Mouse (Mus musculus) C2C12 (cell line): Measurements from ENCODE around the gene Tomm20. TPM values are rescaled to one million over a fixed set of nuclear protein-coding genes. Genes with fewer than 3 reads are reported as not detected.

Experiments used
- H3K27me3 ChIP-seq: one replicate; pipeline ENCODE4 v1.6.1; 2011; ENCODE audit not compliant: control insufficient read depth, insufficient read depth, insufficient read length
- H3K36me3 ChIP-seq: one replicate; pipeline ENCODE4 v1.6.1; 2011; ENCODE audit not compliant: control insufficient read depth, insufficient read depth
- H3K4me3 ChIP-seq: one replicate; pipeline ENCODE4 v1.5.1; 2011; ENCODE audit warnings: mild to moderate bottlenecking, control low read depth; ENCODE audit not compliant: poor library complexity, insufficient read depth, severe bottlenecking
- H3K79me2 ChIP-seq: one replicate; pipeline ENCODE4 v1.6.1; 2011; ENCODE audit not compliant: control insufficient read depth, insufficient read depth
- H3K79me3 ChIP-seq: one replicate; pipeline ENCODE4 v1.6.1; 2011; ENCODE audit warnings: low read depth, control low read depth
- H3ac ChIP-seq: one replicate; pipeline ENCODE3; 2011; ENCODE audit warnings: low read depth; ENCODE audit not compliant: control insufficient read depth, insufficient read length
- CEBPB ChIP-seq: IDR thresholded peaks from one replicate; pipeline ENCODE4 v1.6.1; 2011; ENCODE audit warnings: low read depth, mild to moderate bottlenecking, control low read depth, moderate library complexity
- CTCF ChIP-seq: IDR thresholded peaks from one replicate; pipeline ENCODE4 v1.5.1; 2011; ENCODE audit not compliant: control insufficient read depth, insufficient read depth, insufficient read length
- FOSL1 ChIP-seq: IDR thresholded peaks from one replicate; pipeline ENCODE4 v1.8.0; 2011; ENCODE audit warnings: mild to moderate bottlenecking, low read length; ENCODE audit not compliant: poor library complexity, insufficient read depth, severe bottlenecking
- MAX ChIP-seq: IDR thresholded peaks from one replicate; pipeline ENCODE4 v1.6.1; 2011; ENCODE audit warnings: mild to moderate bottlenecking, control low read depth
- MYOD1 ChIP-seq: IDR thresholded peaks from one replicate; pipeline ENCODE4 v1.6.1; 2011; ENCODE audit warnings: low read depth; ENCODE audit not compliant: control insufficient read depth, insufficient read length
- MYOG ChIP-seq: IDR thresholded peaks from one replicate; pipeline ENCODE4 v1.6.1; 2011; ENCODE audit not compliant: control insufficient read depth, insufficient read length; ENCODE audit errors: extremely low read depth
- USF1 ChIP-seq: IDR thresholded peaks from one replicate; pipeline ENCODE4 v1.6.1; 2011; ENCODE audit warnings: low read depth, mild to moderate bottlenecking, control low read depth, moderate library complexity
- polyA plus RNA-seq: library from polyadenylated mRNA; unstranded; fragments of >200 nt; fragmentation: generic; extraction: Trizol; gene quantifications from one replicate; pipeline ENCODE4 v1.2.1, GENCODE M21; 2012; ENCODE audit warnings: missing spikeins

Gene Tomm20
- polyA plus RNA-seq, 1 experiment, result 255 TPM

DNA sequence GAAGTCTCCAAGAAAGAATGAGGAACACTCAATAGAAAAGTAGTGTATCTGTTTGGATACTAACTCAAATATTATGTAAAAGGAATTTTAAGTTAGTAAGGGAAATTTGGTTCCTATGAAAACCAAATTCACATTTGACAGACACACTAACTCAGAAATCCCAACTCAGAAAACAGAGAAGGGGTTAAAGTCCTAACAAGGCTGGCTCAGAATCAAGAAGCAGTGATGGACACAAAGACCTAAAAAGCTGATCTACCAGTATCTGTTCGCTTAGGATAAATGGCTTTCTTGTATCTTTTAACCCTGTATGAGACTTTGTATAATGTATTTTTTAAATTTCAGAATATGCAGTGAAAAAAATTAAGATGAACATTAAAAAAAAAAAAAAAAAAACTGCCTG is 23.9 kb upstream of the Tomm20 start:
- no peak overlapping the region for H3ac ChIP-seq
- no peak for TF ChIP-seq USF1
- no peak for TF ChIP-seq FOSL1
- TF ChIP-seq CEBPB, result no peak
- TF ChIP-seq MYOG, result no peak
- TF ChIP-seq CTCF, result no peak
- TF ChIP-seq MAX, result no peak
- TF ChIP-seq MYOD1, result no peak
- peaks cover 27% of the 10 kb centered on the region for H3K79me3 ChIP-seq
- H3K4me3 ChIP-seq, result no peak overlapping the region
- H3K27me3 ChIP-seq, result no peaks in the 10 kb centered on the region
- H3K79me2 ChIP-seq, result peaks cover 41% of the 10 kb centered on the region
- H3K36me3 ChIP-seq, result peaks cover 46% of the 10 kb centered on the region

- Histone ChIP-seq H3K79me2 (peaks cover 41% of the 10 kb centered on the region), H3K79me3 (peaks cover 27% of the 10 kb centered on the region), H3K27me3 (no peaks in the 10 kb centered on the region), H3ac (no peak overlapping the region), H3K36me3 (peaks cover 60% of the 10 kb centered on the region), H3K4me3 (no peak overlapping the region)
- TF ChIP-seq CTCF (no peak), USF1 (no peak), MYOG (no peak), MYOD1 (no peak), FOSL1 (no peak), MAX (no peak), CEBPB (no peak)
These were observed 22.5 kb upstream of the Tomm20 start for GRCm38 (mm10) chr8:126968107-126968506.

DNA sequence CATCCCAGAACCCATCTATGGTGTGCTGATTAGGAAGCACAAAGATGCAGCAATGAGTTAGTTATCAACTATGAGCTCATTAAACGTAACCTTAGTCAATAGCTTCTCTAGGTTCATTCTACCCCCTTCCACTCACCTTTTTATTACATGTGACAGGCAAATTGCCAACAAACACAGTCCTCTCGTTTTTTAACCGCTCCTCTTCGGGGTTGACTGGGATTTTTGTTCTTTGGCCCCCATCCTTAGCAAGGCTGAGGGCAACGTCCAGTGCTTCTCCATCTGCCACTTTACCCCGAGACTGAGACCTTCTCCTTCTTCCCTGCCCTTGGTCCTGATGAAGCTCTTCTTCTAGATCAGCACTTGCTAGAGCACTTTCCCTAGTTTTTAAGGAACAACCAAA is 19.6 kb upstream of the Tomm20 start:
- H3K4me3 ChIP-seq, result no peak overlapping the region
- H3K36me3 ChIP-seq, result peaks cover 85% of the 10 kb centered on the region
- TF ChIP-seq MYOG, result no peak
- no peak for TF ChIP-seq CEBPB
- no peak for TF ChIP-seq USF1
- TF ChIP-seq CTCF, result no peak
- no peak for TF ChIP-seq FOSL1
- no peak for TF ChIP-seq MAX
- TF ChIP-seq MYOD1, result no peak
- H3K27me3 ChIP-seq, result no peaks in the 10 kb centered on the region
- H3ac ChIP-seq, result no peak overlapping the region
- H3K79me2 ChIP-seq, result peaks cover 34% of the 10 kb centered on the region
- peaks cover 24% of the 10 kb centered on the region for H3K79me3 ChIP-seq

DNA sequence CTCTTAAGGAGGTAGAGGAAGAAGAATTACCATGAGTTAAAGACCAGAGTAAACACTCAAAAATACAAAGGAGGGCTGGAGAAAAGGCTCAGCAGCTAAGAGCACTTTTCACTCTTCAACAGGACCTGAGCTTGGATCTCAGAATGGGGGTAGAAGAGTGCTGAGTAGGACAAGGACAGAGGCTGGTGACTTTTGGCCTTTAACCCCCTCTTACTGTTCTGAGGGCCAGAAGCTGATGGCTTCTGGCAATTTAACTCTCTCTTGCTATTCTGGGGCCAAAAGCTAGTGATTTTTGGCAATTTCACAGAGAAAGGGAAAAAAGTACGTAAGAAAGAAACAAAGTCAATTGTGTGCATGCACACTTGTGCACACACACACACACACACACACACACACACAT is 17.2 kb upstream of the Tomm20 start:
- H3K36me3 ChIP-seq, result peaks cover 92% of the 10 kb centered on the region

DNA sequence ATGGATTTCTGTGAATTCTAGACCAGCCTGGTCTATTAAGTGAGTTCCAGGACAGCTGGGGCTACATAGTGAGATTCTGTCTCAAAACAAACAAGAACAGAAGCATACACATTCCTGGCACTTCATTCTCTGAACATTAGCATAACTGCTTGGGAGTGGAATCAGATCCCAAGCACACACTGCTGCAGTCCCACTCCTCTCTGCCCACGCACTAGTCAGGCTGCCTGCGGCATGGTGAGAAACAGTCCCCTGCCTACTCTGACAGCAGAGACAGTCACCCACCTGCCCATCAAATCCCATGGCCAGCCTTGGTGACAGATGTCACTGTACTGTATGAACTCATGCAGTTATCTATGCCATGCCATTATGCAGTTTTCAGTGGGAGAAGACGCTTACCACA is 15.9 kb upstream of the Tomm20 start:
- Histone ChIP-seq H3ac (no peak overlapping the region), H3K79me2 (peaks cover 10% of the 10 kb centered on the region), H3K36me3 (peaks cover 91% of the 10 kb centered on the region), H3K4me3 (no peak overlapping the region), H3K27me3 (no peaks in the 10 kb centered on the region), H3K79me3 (peaks cover 3% of the 10 kb centered on the region)
- TF ChIP-seq MAX, result no peak
- TF ChIP-seq USF1, result no peak

More for the DNA sequence above, 17.2 kb upstream of the Tomm20 start:
- TF ChIP-seq USF1, result no peak
- Histone ChIP-seq H3K4me3 (no peak overlapping the region), H3K27me3 (no peaks in the 10 kb centered on the region), H3K79me2 (peaks cover 18% of the 10 kb centered on the region), H3K79me3 (peaks cover 5% of the 10 kb centered on the region), H3ac (no peak overlapping the region)

GRCm38 (mm10) chr8:126951900-126952636 is 6.4 kb upstream of the Tomm20 start:
- H3K27me3 ChIP-seq, result no peaks in the 10 kb centered on the region
- no peak overlapping the region for H3K4me3 ChIP-seq
- no peak for TF ChIP-seq MAX
- TF ChIP-seq MYOD1, result no peak
- TF ChIP-seq FOSL1, result no peak
- H3K79me2 ChIP-seq, result no peaks in the 10 kb centered on the region
- peaks cover 6% of the 10 kb centered on the region for H3K79me3 ChIP-seq
- peaks cover 89% of the 10 kb centered on the region for H3K36me3 ChIP-seq
- no peak overlapping the region for H3ac ChIP-seq
